Comparison of ENCODE assay signal across 8 mouse cellular contexts in the genomic region with DNA sequence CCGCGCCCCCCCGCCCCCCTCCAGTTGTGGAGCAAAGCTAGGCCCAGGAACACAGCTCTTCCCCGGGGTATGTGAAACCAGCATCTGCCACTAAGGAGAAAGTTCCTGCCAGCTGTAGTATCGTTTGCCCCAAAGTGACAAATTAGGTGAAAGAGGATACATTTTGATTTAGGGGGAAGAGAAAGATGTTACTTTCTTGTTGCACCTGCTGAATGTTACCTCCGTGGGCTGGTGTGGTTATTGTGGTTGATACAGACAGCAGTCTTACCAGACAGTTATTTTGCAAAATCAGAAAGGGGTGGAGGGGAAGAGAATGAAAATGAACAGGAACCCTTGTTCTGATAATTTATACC. TPM values are rescaled to one million over a fixed set of nuclear protein-coding genes. Genes with fewer than 3 reads are reported as not detected.
DNase-seq lines count a peak whose midpoint lies in the region; ATAC-seq and TF ChIP-seq lines count a peak whose summit lies in the region.

No protein-coding gene starts in this region.

- H3K27ac ChIP-seq in heart, embryonic 14.5 days (replicated peaks in 1 of 2; ENCODE audit: control insufficient read depth in 1 of 2, insufficient read depth in 1 of 2, low read depth in 2 of 2, low read length in 2 of 2): no peak overlapping the region
- no peak overlapping the region for H3K27ac ChIP-seq in ES-E14 (ENCODE audit: insufficient read depth, low read depth, low read length, poor library complexity, severe bottlenecking)
- peak overlapping the region; percentile 91 for H3K27ac ChIP-seq in hindbrain, embryonic 13.5 days
- no peak overlapping the region for H3K27ac ChIP-seq in midbrain, embryonic 11.5 days (ENCODE audit: low read depth, low read length)

- no peak for DNase-seq in heart, adult 11 months
- DNase-seq in ES-E14 (ENCODE audit: low read depth, low spot score): no peak
- no peak for DNase-seq in midbrain, embryonic 11.5 days (ENCODE audit: low spot score, missing footprints)
- DNase-seq in adrenal gland, postnatal 36 days: no peak
- DNase-seq in gastrocnemius, postnatal 10 days: no peak
- no peak for DNase-seq in cerebellum, adult 8-10 months

- ATAC-seq in heart, embryonic 14.5 days (ENCODE audit: insufficient number of reproducible peaks, insufficient read depth, low FRiP score, low read depth): no peak
- ATAC-seq in hindbrain, embryonic 13.5 days (ENCODE audit: low FRiP score): no peak
- no peak for ATAC-seq in midbrain, embryonic 11.5 days (ENCODE audit: low FRiP score)

- H3K4me3 ChIP-seq in heart, embryonic 14.5 days (ENCODE audit: control insufficient read depth in 1 of 2, insufficient read depth in 1 of 2, low read depth in 1 of 2, low read length in 2 of 2): peak overlapping the region; percentile 84 to 94
- H3K4me3 ChIP-seq in ES-E14 (ENCODE audit: insufficient read depth in 1 of 2, low read depth in 1 of 2, low read length in 2 of 2, poor library complexity in 1 of 2, severe bottlenecking in 1 of 2): peak overlapping the region; percentile 96 to 98
- H3K4me3 ChIP-seq in hindbrain, embryonic 13.5 days: peak overlapping the region; percentile 76
- peak overlapping the region; percentile 68 for H3K4me3 ChIP-seq in midbrain, embryonic 11.5 days (ENCODE audit: low read depth, low read length)

- H3K9ac ChIP-seq in heart, embryonic 14.5 days (ENCODE audit: low read length): peak overlapping the region; percentile 88
- peak overlapping the region; percentile 84 for H3K9ac ChIP-seq in ES-E14 (ENCODE audit: insufficient read depth, low read depth, low read length, poor library complexity, severe bottlenecking)
- peak overlapping the region; percentile 89 for H3K9ac ChIP-seq in hindbrain, embryonic 13.5 days
- peak overlapping the region; percentile 82 for H3K9ac ChIP-seq in midbrain, embryonic 11.5 days (ENCODE audit: low read length)

- no peaks in the 10 kb centered on the region for H3K27me3 ChIP-seq in heart, embryonic 14.5 days (ENCODE audit: control insufficient read depth, insufficient read depth, low read length)
- no peaks in the 10 kb centered on the region for H3K27me3 ChIP-seq in hindbrain, embryonic 13.5 days
- no peaks in the 10 kb centered on the region for H3K27me3 ChIP-seq in midbrain, embryonic 11.5 days (ENCODE audit: control insufficient read depth, insufficient read depth, low read length)

- in situ Hi-C loops in ES-E14 (cut with MboI; ENCODE audit: low sequenced_read_pairs in 2 of 2, unreplicated experiment in 2 of 2): no loop called here

- WGBS in heart, embryonic 14.5 days: 5% methylated on average over 6 of the region's 6 CpGs
- 7% methylated on average over 6 of the region's 6 CpGs for WGBS in hindbrain, embryonic 13.5 days
- WGBS in midbrain, embryonic 11.5 days: 6% methylated on average over 6 of the region's 6 CpGs

- H3K4me1 ChIP-seq in heart, embryonic 14.5 days (ENCODE audit: control insufficient read depth in 2 of 2, insufficient read depth in 2 of 2, low read length in 2 of 2): no peaks in the 10 kb centered on the region; a peak in 2 of 4 replicates
- no peaks in the 10 kb centered on the region for H3K4me1 ChIP-seq in ES-E14 (ENCODE audit: control insufficient read depth in 2 of 2, insufficient read depth in 2 of 2, low read length in 2 of 2, poor library complexity in 1 of 2)
- peaks cover 21% of the 10 kb centered on the region for H3K4me1 ChIP-seq in hindbrain, embryonic 13.5 days (replicated peaks)
- peaks cover 3% of the 10 kb centered on the region; the same call in 1 of the 2 replicates for H3K4me1 ChIP-seq in midbrain, embryonic 11.5 days (ENCODE audit: control insufficient read depth, insufficient read depth, low read length)

- H3K9me3 ChIP-seq in heart, embryonic 14.5 days (ENCODE audit: control insufficient read depth, low read length): no peaks in the 10 kb centered on the region
- H3K9me3 ChIP-seq in ES-E14 (ENCODE audit: control insufficient read depth, insufficient read depth, low read depth, low read length): no peaks in the 10 kb centered on the region
- H3K9me3 ChIP-seq in hindbrain, embryonic 13.5 days: no peaks in the 10 kb centered on the region
- no peaks in the 10 kb centered on the region for H3K9me3 ChIP-seq in midbrain, embryonic 11.5 days (ENCODE audit: control insufficient read depth, low read length)

- H3K36me3 ChIP-seq in heart, embryonic 14.5 days (ENCODE audit: control insufficient read depth, insufficient read depth, low read length): 0 out of 2 replicates have a peak, but pooled peaks cover 3% of the 10 kb centered on the region
- no peaks in the 10 kb centered on the region for H3K36me3 ChIP-seq in ES-E14 (ENCODE audit: control insufficient read depth, insufficient read depth, low read length, poor library complexity, severe bottlenecking)
- H3K36me3 ChIP-seq in hindbrain, embryonic 13.5 days: 0 out of 2 replicates have a peak, but pooled peaks cover 5% of the 10 kb centered on the region
- no peaks in the 10 kb centered on the region for H3K36me3 ChIP-seq in midbrain, embryonic 11.5 days (ENCODE audit: control insufficient read depth, insufficient read depth, low read length)

- peak overlapping the region; percentile 79 for H3K4me2 ChIP-seq in heart, embryonic 14.5 days (ENCODE audit: low read length)
- peak overlapping the region; percentile 74 for H3K4me2 ChIP-seq in hindbrain, embryonic 13.5 days
- H3K4me2 ChIP-seq in midbrain, embryonic 11.5 days: peak overlapping the region; percentile 87

TF ChIP-seq in ES-E14, 5 proteins besides CTCF, POLR2A, EP300 and RAD21:
- TF ChIP-seq ZC3H11A (IDR thresholded peaks at IDR 0.05; ENCODE audit: borderline replicate concordance, low read depth, low read length): no peak
- TF ChIP-seq ZNF384 (IDR thresholded peaks at IDR 0.05; ENCODE audit: low read depth, low read length): no peak
- no peak for TF ChIP-seq HCFC1 (IDR thresholded peaks at IDR 0.05; ENCODE audit: borderline replicate concordance, insufficient read depth, low read length)
- TF ChIP-seq MAFK (IDR thresholded peaks at IDR 0.05; ENCODE audit: insufficient read depth, low read depth, low read length): no peak
- TF ChIP-seq CHD2 (IDR thresholded peaks at IDR 0.05; ENCODE audit: low read depth, low read length): no peak

RNA-seq across cellular contexts. Expression of gene Nucb2, which starts 0.6 kb away (rescaled TPM):
- polyA plus RNA-seq in heart, embryonic 14.5 days (2014; fragmentation: Nextera tagmentation; extraction: Ambion mirVana): 7.2 TPM in 2 replicates
- 9.6 and 10.8 TPM in 2 replicates for total RNA-seq in ES-E14 (2012; rRNA removed)
- 22.0 and 25.0 TPM in 2 replicates for polyA plus RNA-seq in hindbrain, embryonic 13.5 days (2015; fragmentation: Nextera tagmentation; extraction: Ambion mirVana)
- 16.1 and 18.2 TPM in 2 replicates for polyA plus RNA-seq in midbrain, embryonic 11.5 days (2014; fragmentation: Nextera tagmentation; extraction: Ambion mirVana)
- total RNA-seq in adrenal gland, postnatal 36 days (2021): 10 to 100 TPM; 19.6 to 23.5 TPM
- total RNA-seq in gastrocnemius, postnatal 10 days (2021): 10 to 100 TPM; 16.6 to 20.2 TPM
